Comparison of ENCODE assay signal across 20 mouse cellular contexts in the genomic region with DNA sequence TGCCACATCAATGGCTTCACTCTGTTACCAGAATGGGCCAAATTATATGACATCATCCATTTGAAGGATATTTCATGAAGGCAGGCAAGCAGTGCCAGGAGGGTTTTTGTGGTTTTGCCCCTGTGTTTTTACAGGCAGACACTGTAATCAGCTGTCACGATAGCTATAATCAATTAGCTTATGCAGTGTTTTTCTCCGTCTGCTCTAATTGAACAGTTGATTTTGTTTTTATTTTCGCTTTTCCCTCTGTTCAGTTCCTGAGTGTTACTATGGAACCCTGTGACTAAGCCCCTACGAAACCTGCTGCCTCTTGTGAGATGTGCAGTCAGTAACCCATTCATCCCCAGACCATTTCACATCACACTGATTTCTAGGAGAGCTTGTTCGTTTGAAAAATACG.
DNase-seq lines count a peak whose midpoint lies in the region; ATAC-seq and TF ChIP-seq lines count a peak whose summit lies in the region.
"Had no signal": no experiment of that assay in that cellular context is flagged by ENCODE, and none has a peak within 500 bp of the region (broad histone marks: within the 10 kb centered on the region; RNA-seq: fewer than 3 reads in every experiment).

No protein-coding gene starts in this region.

- H3K36me3 ChIP-seq in embryonic facial prominence, embryonic 13.5 days, result no peaks in the 10 kb centered on the region
- no peaks in the 10 kb centered on the region for H3K36me3 ChIP-seq in embryonic facial prominence, embryonic 10.5 days (replicated peaks)
- no peaks in the 10 kb centered on the region for H3K36me3 ChIP-seq in midbrain, postnatal 0 days (ENCODE audit: insufficient read depth, low read length)
- H3K36me3 ChIP-seq in midbrain, embryonic 15.5 days (replicated peaks), result no peaks in the 10 kb centered on the region
- H3K36me3 ChIP-seq: limb, embryonic 12.5 days; liver, embryonic 13.5 days; lung, embryonic 15.5 days; midbrain, embryonic 13.5 days had no signal

- H3K4me3 ChIP-seq in embryonic facial prominence, embryonic 13.5 days, result no peak overlapping the region
- H3K4me3 ChIP-seq in embryonic facial prominence, embryonic 10.5 days, result no peak overlapping the region
- H3K4me3 ChIP-seq in midbrain, postnatal 0 days (ENCODE audit: low read depth, low read length), result no peak overlapping the region
- H3K4me3 ChIP-seq in midbrain, embryonic 15.5 days, result no peak overlapping the region
- H3K4me3 ChIP-seq: limb, embryonic 12.5 days; liver, embryonic 13.5 days; lung, embryonic 15.5 days; midbrain, embryonic 13.5 days had no signal

- no peak for TF ChIP-seq CTCF in midbrain, postnatal 0 days (IDR thresholded peaks at IDR 0.05)

- peak overlapping the region; percentile 12; the same call in 1 of the 2 replicates for H3K27ac ChIP-seq in embryonic facial prominence, embryonic 13.5 days
- no peak overlapping the region for H3K27ac ChIP-seq in embryonic facial prominence, embryonic 10.5 days (replicated peaks)
- H3K27ac ChIP-seq in midbrain, postnatal 0 days (ENCODE audit: low read depth, low read length), result no peak overlapping the region
- no peak overlapping the region for H3K27ac ChIP-seq in midbrain, embryonic 15.5 days
- H3K27ac ChIP-seq: limb, embryonic 12.5 days; liver, embryonic 13.5 days; lung, embryonic 15.5 days; macrophage; midbrain, embryonic 13.5 days had no signal

- H3K27me3 ChIP-seq in embryonic facial prominence, embryonic 13.5 days, result no peaks in the 10 kb centered on the region
- H3K27me3 ChIP-seq in embryonic facial prominence, embryonic 10.5 days (replicated peaks; ENCODE audit: low read depth, poor library complexity, severe bottlenecking), result no peaks in the 10 kb centered on the region
- H3K27me3 ChIP-seq in midbrain, postnatal 0 days (ENCODE audit: insufficient read depth, low read length), result no peaks in the 10 kb centered on the region
- H3K27me3 ChIP-seq in midbrain, embryonic 15.5 days (replicated peaks), result no peaks in the 10 kb centered on the region
- H3K27me3 ChIP-seq: CH12.LX; limb, embryonic 12.5 days; liver, embryonic 13.5 days; lung, embryonic 15.5 days had no signal

- H3K9me3 ChIP-seq in embryonic facial prominence, embryonic 13.5 days, result no peaks in the 10 kb centered on the region
- no peaks in the 10 kb centered on the region for H3K9me3 ChIP-seq in embryonic facial prominence, embryonic 10.5 days
- no peaks in the 10 kb centered on the region for H3K9me3 ChIP-seq in midbrain, postnatal 0 days (ENCODE audit: low read length)
- H3K9me3 ChIP-seq in midbrain, embryonic 15.5 days, result no peaks in the 10 kb centered on the region
- H3K9me3 ChIP-seq: limb, embryonic 12.5 days; liver, embryonic 13.5 days; lung, embryonic 15.5 days; midbrain, embryonic 13.5 days had no signal

- intact Hi-C loops in heart, postnatal 14 days (cut with DNase I), result no loop called here

- DNase-seq in embryonic facial prominence, embryonic 10.5 days (ENCODE audit: low spot score), result no peak
- no peak for DNase-seq in midbrain, postnatal 0 days (ENCODE audit: low spot score)
- peak; percentile 19 to 73 for DNase-seq in layer of hippocampus, adult 18-20 months (ENCODE audit: low spot score in 2 of 2)
- DNase-seq in spleen, adult 12 weeks (ENCODE audit: low spot score), result no peak
- DNase-seq in heart, postnatal 14 days, result no peak
- DNase-seq: adrenal gland, postnatal 36 days; cerebellum, postnatal 25 days; heart, adult 18-20 months; kidney, adult 9 months; kidney, postnatal 36 days; liver, embryonic 13.5 days; thymus, postnatal 25 days had no signal

- WGBS in embryonic facial prominence, embryonic 13.5 days, result 45% methylated on average over 6 of the region's 6 CpGs
- WGBS in embryonic facial prominence, embryonic 10.5 days, result 78% methylated on average over 6 of the region's 6 CpGs
- 51% methylated on average over 6 of the region's 6 CpGs for WGBS in midbrain, postnatal 0 days
- WGBS in midbrain, embryonic 15.5 days, result 60% methylated on average over 6 of the region's 6 CpGs

- ATAC-seq in embryonic facial prominence, embryonic 13.5 days (ENCODE audit: insufficient number of reproducible peaks, insufficient read depth, low FRiP score, low TSS enrichment, low read depth), result no peak
- ATAC-seq in midbrain, postnatal 0 days (ENCODE audit: low FRiP score), result peak; percentile 31; the same call in 1 of the 2 replicates
- ATAC-seq in midbrain, embryonic 15.5 days (replicated peaks), result no peak
- ATAC-seq in monocyte, adult 5-6 weeks (replicated peaks; ENCODE audit: insufficient number of reproducible peaks, low FRiP score, low TSS enrichment, poor library complexity, severe bottlenecking), result no peak
- ATAC-seq: midbrain, embryonic 13.5 days had no signal

- peaks cover 26% of the 10 kb centered on the region for H3K4me1 ChIP-seq in embryonic facial prominence, embryonic 13.5 days
- H3K4me1 ChIP-seq in embryonic facial prominence, embryonic 10.5 days, result no peaks in the 10 kb centered on the region
- no peaks in the 10 kb centered on the region for H3K4me1 ChIP-seq in midbrain, postnatal 0 days (ENCODE audit: insufficient read depth, low read length)
- H3K4me1 ChIP-seq in midbrain, embryonic 15.5 days, result no peaks in the 10 kb centered on the region
- H3K4me1 ChIP-seq: limb, embryonic 12.5 days; liver, embryonic 13.5 days; lung, embryonic 15.5 days; midbrain, embryonic 13.5 days had no signal

- no peak overlapping the region for H3K4me2 ChIP-seq in embryonic facial prominence, embryonic 13.5 days
- no peak overlapping the region for H3K4me2 ChIP-seq in midbrain, postnatal 0 days (ENCODE audit: low read depth, low read length, poor library complexity, severe bottlenecking)
- H3K4me2 ChIP-seq in midbrain, embryonic 15.5 days, result no peak overlapping the region
- H3K4me2 ChIP-seq: limb, embryonic 12.5 days; liver, embryonic 13.5 days; lung, embryonic 15.5 days; midbrain, embryonic 13.5 days had no signal

- no peak overlapping the region for H3K9ac ChIP-seq in embryonic facial prominence, embryonic 13.5 days
- no peak overlapping the region for H3K9ac ChIP-seq in midbrain, postnatal 0 days (replicated peaks; ENCODE audit: low read length, poor library complexity, severe bottlenecking)
- H3K9ac ChIP-seq in midbrain, embryonic 15.5 days, result no peak overlapping the region
- H3K9ac ChIP-seq: limb, embryonic 12.5 days; liver, embryonic 13.5 days; lung, embryonic 15.5 days; midbrain, embryonic 13.5 days had no signal

Comparison
In these comparisons a context has a peak if more than half of its experiments do, and no peak if none do; other contexts are left out.
1. DNase-seq: peak in layer of hippocampus, adult 18-20 months (2 of 2); none in embryonic facial prominence, embryonic 10.5 days (single experiment), midbrain, postnatal 0 days (single experiment), spleen, adult 12 weeks (single experiment) and heart, postnatal 14 days (0 of 2).